Mouse (Mus musculus) C2C12 (cell line): ENCODE measurements around the gene 2700049A03Rik.

ENCODE experiments used
- CEBPB ChIP-seq: IDR thresholded peaks from one replicate; pipeline ENCODE4 v1.6.1; 2011; ENCODE audit warnings: low read depth, mild to moderate bottlenecking, control low read depth, moderate library complexity
- CTCF ChIP-seq: IDR thresholded peaks from one replicate; pipeline ENCODE4 v1.5.1; 2011; ENCODE audit not compliant: control insufficient read depth, insufficient read depth, insufficient read length
- FOSL1 ChIP-seq: IDR thresholded peaks from one replicate; pipeline ENCODE4 v1.8.0; 2011; ENCODE audit warnings: mild to moderate bottlenecking, low read length; ENCODE audit not compliant: poor library complexity, insufficient read depth, severe bottlenecking
- MAX ChIP-seq: IDR thresholded peaks from one replicate; pipeline ENCODE4 v1.6.1; 2011; ENCODE audit warnings: mild to moderate bottlenecking, control low read depth
- MYOD1 ChIP-seq: IDR thresholded peaks from one replicate; pipeline ENCODE4 v1.6.1; 2011; ENCODE audit warnings: low read depth; ENCODE audit not compliant: control insufficient read depth, insufficient read length
- MYOG ChIP-seq: IDR thresholded peaks from one replicate; pipeline ENCODE4 v1.6.1; 2011; ENCODE audit not compliant: control insufficient read depth, insufficient read length; ENCODE audit errors: extremely low read depth
- USF1 ChIP-seq: IDR thresholded peaks from one replicate; pipeline ENCODE4 v1.6.1; 2011; ENCODE audit warnings: low read depth, mild to moderate bottlenecking, control low read depth, moderate library complexity

GRCm38 (mm10) chr12:71271131-71271530 is 134.5 kb downstream of the 2700049A03Rik start:
- TF ChIP-seq CTCF (no peak), MAX (no peak), USF1 (no peak), MYOG (no peak), MYOD1 (no peak), FOSL1 (no peak), CEBPB (no peak)
